Mouse (Mus musculus): ENCODE measurements around the gene Scamp4. TPM values are rescaled to one million over a fixed set of nuclear protein-coding genes. Genes with fewer than 3 reads are reported as not detected.

Scamp4 gene
- 49.8 TPM for polyA plus RNA-seq (2014; fragmentation: Illumina TruSeq; extraction: RNeasy Lipid Tissue Mini Kit (QIAGEN cat#74804); ENCODE audit: low read depth, low replicate concordance)

GRCm38 (mm10) chr10:80602698-80603325 is at the start of gene Scamp4, which contains the start of gene Adat3:
Gene Scamp4 (plus strand): TSS chr10:80602872.
Gene Adat3 (plus strand): TSS chr10:80602880.

GRCm38 (mm10) chr10:80561116-80561944 is 41.3 kb upstream of the Scamp4 start, which contains the start of gene Rexo1:
Gene Rexo1 (minus strand): TSS chr10:80561560.

GRCm38 (mm10) chr10:80577195-80578130 is 25.2 kb upstream of the Scamp4 start, which contains the start of gene Klf16:
Gene Klf16 (minus strand): TSS chr10:80577321.

GRCm38 (mm10) chr10:80589879-80590854 is 12.5 kb upstream of the Scamp4 start, which contains the start of gene Abhd17a:
Gene Abhd17a (minus strand): TSS chr10:80590341.

GRCm38 (mm10) chr10:80605721-80606120 is 3.0 kb downstream of the Scamp4 start, which contains the start of gene Gm49322:
Gene Gm49322 (plus strand): TSS chr10:80606021.

GRCm38 (mm10) chr10:80622661-80623456 is 20.2 kb downstream of the Scamp4 start, which contains the start of gene Csnk1g2:
Gene Csnk1g2 (plus strand): TSS chr10:80622838.

GRCm38 (mm10) chr10:80656863-80657623 is 54.4 kb downstream of the Scamp4 start, which contains the start of gene Btbd2:
Gene Btbd2 (minus strand): TSS chr10:80657071.

Other genes with a start within 250 kb of the Scamp4 start
- gene Plk5, start 246.4 kb upstream of the Scamp4 start, polyA plus RNA-seq (2014; fragmentation: Illumina TruSeq; extraction: RNeasy Lipid Tissue Mini Kit (QIAGEN cat#74804); ENCODE audit: low read depth, low replicate concordance) = 0.34 TPM
- gene Mex3d, start 215.2 kb upstream of the Scamp4 start, polyA plus RNA-seq (2014; fragmentation: Illumina TruSeq; extraction: RNeasy Lipid Tissue Mini Kit (QIAGEN cat#74804); ENCODE audit: low read depth, low replicate concordance) = 14.4 TPM
- gene Mbd3, start 203.3 kb upstream of the Scamp4 start, polyA plus RNA-seq (2014; fragmentation: Illumina TruSeq; extraction: RNeasy Lipid Tissue Mini Kit (QIAGEN cat#74804); ENCODE audit: low read depth, low replicate concordance) = 113 TPM
- gene Uqcr11, start 196.0 kb upstream of the Scamp4 start, polyA plus RNA-seq (2014; fragmentation: Illumina TruSeq; extraction: RNeasy Lipid Tissue Mini Kit (QIAGEN cat#74804); ENCODE audit: low read depth, low replicate concordance) = 470 TPM
- gene Tcf3, start 169.2 kb upstream of the Scamp4 start, polyA plus RNA-seq (2014; fragmentation: Illumina TruSeq; extraction: RNeasy Lipid Tissue Mini Kit (QIAGEN cat#74804); ENCODE audit: low read depth, low replicate concordance) = 33.4 TPM
- gene Onecut3, start 108.0 kb upstream of the Scamp4 start, polyA plus RNA-seq (2014; fragmentation: Illumina TruSeq; extraction: RNeasy Lipid Tissue Mini Kit (QIAGEN cat#74804); ENCODE audit: low read depth, low replicate concordance) = not detected
- gene Atp8b3, start 63.7 kb upstream of the Scamp4 start, polyA plus RNA-seq (2014; fragmentation: Illumina TruSeq; extraction: RNeasy Lipid Tissue Mini Kit (QIAGEN cat#74804); ENCODE audit: low read depth, low replicate concordance) = 26.6 TPM
- gene Rexo1, start 41.3 kb upstream of the Scamp4 start, polyA plus RNA-seq (2014; fragmentation: Illumina TruSeq; extraction: RNeasy Lipid Tissue Mini Kit (QIAGEN cat#74804); ENCODE audit: low read depth, low replicate concordance) = 24.3 TPM
- 16.1 TPM for gene Klf16, start 25.6 kb upstream of the Scamp4 start, polyA plus RNA-seq (2014; fragmentation: Illumina TruSeq; extraction: RNeasy Lipid Tissue Mini Kit (QIAGEN cat#74804); ENCODE audit: low read depth, low replicate concordance)
- 72.8 TPM for gene Abhd17a, start 12.5 kb upstream of the Scamp4 start, polyA plus RNA-seq (2014; fragmentation: Illumina TruSeq; extraction: RNeasy Lipid Tissue Mini Kit (QIAGEN cat#74804); ENCODE audit: low read depth, low replicate concordance)
- gene Adat3, start within 50 bp of the Scamp4 start, polyA plus RNA-seq (2014; fragmentation: Illumina TruSeq; extraction: RNeasy Lipid Tissue Mini Kit (QIAGEN cat#74804); ENCODE audit: low read depth, low replicate concordance) = 3.3 TPM
- gene Gm49322, start 3.1 kb downstream of the Scamp4 start, polyA plus RNA-seq (2014; fragmentation: Illumina TruSeq; extraction: RNeasy Lipid Tissue Mini Kit (QIAGEN cat#74804); ENCODE audit: low read depth, low replicate concordance) = 1.5 TPM
- gene Csnk1g2, start 20.0 kb downstream of the Scamp4 start, polyA plus RNA-seq (2014; fragmentation: Illumina TruSeq; extraction: RNeasy Lipid Tissue Mini Kit (QIAGEN cat#74804); ENCODE audit: low read depth, low replicate concordance) = 139 TPM
- 51.0 TPM for gene Btbd2, start 54.2 kb downstream of the Scamp4 start, polyA plus RNA-seq (2014; fragmentation: Illumina TruSeq; extraction: RNeasy Lipid Tissue Mini Kit (QIAGEN cat#74804); ENCODE audit: low read depth, low replicate concordance)
- gene Mknk2, start 75.2 kb downstream of the Scamp4 start, polyA plus RNA-seq (2014; fragmentation: Illumina TruSeq; extraction: RNeasy Lipid Tissue Mini Kit (QIAGEN cat#74804); ENCODE audit: low read depth, low replicate concordance) = 248 TPM
- 18.5 TPM for gene Mob3a, start 99.1 kb downstream of the Scamp4 start, polyA plus RNA-seq (2014; fragmentation: Illumina TruSeq; extraction: RNeasy Lipid Tissue Mini Kit (QIAGEN cat#74804); ENCODE audit: low read depth, low replicate concordance)
- 56.3 TPM for gene Izumo4, start 99.3 kb downstream of the Scamp4 start, polyA plus RNA-seq (2014; fragmentation: Illumina TruSeq; extraction: RNeasy Lipid Tissue Mini Kit (QIAGEN cat#74804); ENCODE audit: low read depth, low replicate concordance)
- gene Ap3d1, start 139.4 kb downstream of the Scamp4 start, polyA plus RNA-seq (2014; fragmentation: Illumina TruSeq; extraction: RNeasy Lipid Tissue Mini Kit (QIAGEN cat#74804); ENCODE audit: low read depth, low replicate concordance) = 80.0 TPM
- gene Dot1l, start 152.3 kb downstream of the Scamp4 start, polyA plus RNA-seq (2014; fragmentation: Illumina TruSeq; extraction: RNeasy Lipid Tissue Mini Kit (QIAGEN cat#74804); ENCODE audit: low read depth, low replicate concordance) = 37.2 TPM
- 31.2 TPM for gene Sf3a2, start 195.3 kb downstream of the Scamp4 start, polyA plus RNA-seq (2014; fragmentation: Illumina TruSeq; extraction: RNeasy Lipid Tissue Mini Kit (QIAGEN cat#74804); ENCODE audit: low read depth, low replicate concordance)
- 48.9 TPM for gene Plekhj1, start 195.8 kb downstream of the Scamp4 start, polyA plus RNA-seq (2014; fragmentation: Illumina TruSeq; extraction: RNeasy Lipid Tissue Mini Kit (QIAGEN cat#74804); ENCODE audit: low read depth, low replicate concordance)
- 0.19 TPM for gene Amh, start 202.4 kb downstream of the Scamp4 start, polyA plus RNA-seq (2014; fragmentation: Illumina TruSeq; extraction: RNeasy Lipid Tissue Mini Kit (QIAGEN cat#74804); ENCODE audit: low read depth, low replicate concordance)
- gene Jsrp1, start 210.6 kb downstream of the Scamp4 start, polyA plus RNA-seq (2014; fragmentation: Illumina TruSeq; extraction: RNeasy Lipid Tissue Mini Kit (QIAGEN cat#74804); ENCODE audit: low read depth, low replicate concordance) = not detected
- gene Oaz1, start 223.8 kb downstream of the Scamp4 start, polyA plus RNA-seq (2014; fragmentation: Illumina TruSeq; extraction: RNeasy Lipid Tissue Mini Kit (QIAGEN cat#74804); ENCODE audit: low read depth, low replicate concordance) = 485 TPM
- gene Lingo3, start 241.2 kb downstream of the Scamp4 start, polyA plus RNA-seq (2014; fragmentation: Illumina TruSeq; extraction: RNeasy Lipid Tissue Mini Kit (QIAGEN cat#74804); ENCODE audit: low read depth, low replicate concordance) = not detected